Mouse (Mus musculus) forebrain, embryonic 16.5 days (tissue): Measurements from ENCODE around the gene Polr1c. TPM values are rescaled to one million over a fixed set of nuclear protein-coding genes. Genes with fewer than 3 reads are reported as not detected.

ENCODE experiments used
- ATAC-seq: fragments of 200-750 bp; cut with Nextera tagmentation; 2 replicates; pipeline ENCODE4 v1.8.0; 2017; ENCODE audit warnings: mild to moderate bottlenecking, moderate library complexity
- H3K27ac ChIP-seq: fragments of 300-500 bp; sonication (generic); 2 replicates; pipeline ENCODE4 v1.5.1; 2014; ENCODE audit warnings: low read length, control low read depth
- H3K27me3 ChIP-seq: fragments of 300-500 bp; sonication (generic); replicated peaks from 2 replicates; pipeline ENCODE4 v1.6.1; 2014; ENCODE audit warnings: low read length; ENCODE audit not compliant: control insufficient read depth, insufficient read depth
- H3K36me3 ChIP-seq: fragments of 300-500 bp; sonication (generic); 2 replicates; pipeline ENCODE4 v1.6.1; 2014; ENCODE audit not compliant: control insufficient read depth, insufficient read depth
- H3K4me1 ChIP-seq: fragments of 300-500 bp; sonication (generic); replicated peaks from 2 replicates; pipeline ENCODE4 v1.6.1; 2014; ENCODE audit warnings: low read length; ENCODE audit not compliant: control insufficient read depth, insufficient read depth
- H3K4me2 ChIP-seq: fragments of 300-500 bp; sonication (generic); 2 replicates; pipeline ENCODE4 v1.6.1; 2014; ENCODE audit warnings: mild to moderate bottlenecking, low read length, control low read depth
- H3K4me3 ChIP-seq: fragments of 300-500 bp; sonication (generic); replicated peaks from 2 replicates; pipeline ENCODE4 v1.5.1; 2014; ENCODE audit warnings: mild to moderate bottlenecking, low read length, control low read depth
- H3K9ac ChIP-seq: fragments of 300-500 bp; sonication (generic); replicated peaks from 2 replicates; pipeline ENCODE4 v1.6.1; 2014; ENCODE audit warnings: low read depth, low read length, control low read depth
- H3K9me3 ChIP-seq: fragments of 300-500 bp; sonication (generic); 2 replicates; pipeline ENCODE4 v1.6.1; 2016; ENCODE audit warnings: low read length; ENCODE audit not compliant: control insufficient read depth
- WGBS: fragments of 180-500 bp; shearing (Covaris S2); extraction: QIAGEN DNeasy Blood & Tissue Kit; methylation state at CpG from one replicate; pipeline ENCODE4 v1.1.7; 2014; 5-methylcytosine and 5-hydroxymethylcytosine counted together
- microRNA counts: library from miRNA; unstranded; fragments of <30 nt; microRNA quantifications from one replicate; lab custom pipeline; 2016
- microRNA-seq: library from miRNA; unstranded; fragments of <30 nt; microRNA quantifications from one replicate; pipeline ENCODE4, GENCODE M21; 2017
- polyA plus RNA-seq: library from polyadenylated mRNA; unstranded; fragments of >200 nt; fragmentation: Nextera tagmentation; extraction: Ambion mirVana; gene quantifications from 2 replicates; pipeline ENCODE4 v1.2.1, GENCODE M21; 2015

Polr1c gene
- polyA plus RNA-seq, 1 experiment from 2014 or later, result 87.7 TPM

- H3K4me2 ChIP-seq, result peak overlapping the region; percentile 91
- H3K9ac ChIP-seq, result peak overlapping the region; percentile 72
- peaks cover 13% of the 10 kb centered on the region for H3K36me3 ChIP-seq
- no peak; the same call in 1 of the 2 replicates for ATAC-seq
- H3K27ac ChIP-seq, result peak overlapping the region; percentile 61
- WGBS, result 0% methylated on average over 20 of the region's 20 CpGs
- H3K4me1 ChIP-seq, result peaks cover 27% of the 10 kb centered on the region
- no peaks in the 10 kb centered on the region for H3K27me3 ChIP-seq
- peak overlapping the region; percentile 74 for H3K4me3 ChIP-seq
- H3K9me3 ChIP-seq, result no peaks in the 10 kb centered on the region
Measured at GRCm38 (mm10) chr17:46203078-46203477, 44.8 kb downstream of the Polr1c start.

- under 1% methylated on average over 64 of the region's 66 CpGs for WGBS
- peaks cover 7% of the 10 kb centered on the region for H3K36me3 ChIP-seq
- H3K4me2 ChIP-seq, result peak within 1 kb of the TSS; percentile 94
- no peaks in the 10 kb centered on the region for H3K9me3 ChIP-seq
- peak within 1 kb of the TSS; percentile 78 for H3K9ac ChIP-seq
- peak within 1 kb of the TSS; percentile 74 for H3K4me3 ChIP-seq
- H3K27ac ChIP-seq, result peak within 1 kb of the TSS; percentile 84
- peaks cover 27% of the 10 kb centered on the region for H3K4me1 ChIP-seq
- peak; percentile 97 for ATAC-seq
- no peaks in the 10 kb centered on the region for H3K27me3 ChIP-seq
Measured at GRCm38 (mm10) chr17:46202421-46203071, 45.3 kb downstream of the Polr1c start, which contains the start of the genes Polh and Xpo5. Polh (minus strand) TSS chr17:46202645. Xpo5 (plus strand) TSS chr17:46202782.

- no peak for ATAC-seq
- Histone ChIP-seq H3K9ac (no peak overlapping the region), H3K27me3 (no peaks in the 10 kb centered on the region), H3K9me3 (no peaks in the 10 kb centered on the region), H3K4me1 (peaks cover 27% of the 10 kb centered on the region), H3K4me2 (peak overlapping the region; percentile 94), H3K36me3 (peaks cover 5% of the 10 kb centered on the region), H3K27ac (no peak overlapping the region), H3K4me3 (peak overlapping the region; percentile 20)
- 48% methylated on average over 6 of the region's 6 CpGs for WGBS
Measured at GRCm38 (mm10) chr17:46201151-46201550, 46.7 kb downstream of the Polr1c start.

MicroRNAs encoded within 50 kb of the gene (microRNA counts, 519-probe panel; counts per million panel counts)
- microRNA mmu-miR-693-3p (lab: Ali Mortazavi, UCI) (not detected), microRNA mmu-miR-693-5p (lab: Ali Mortazavi, UCI) (not detected)

Small RNAs within 50 kb of the gene (microRNA-seq; reads per million reads assigned to microRNA genes)
- gene Mir693, result 0.83 reads per million

Other genes with a start within 250 kb of the Polr1c start
- 2.5 and 3.3 TPM in 2 replicates for gene Vegfa, start 215.7 kb downstream of the Polr1c start, polyA plus RNA-seq
- gene Mrps18a, start 137.1 kb downstream of the Polr1c start, polyA plus RNA-seq, result 125 and 137 TPM in 2 replicates
- gene Rsph9, start 103.8 kb downstream of the Polr1c start, polyA plus RNA-seq, result 33.7 and 48.7 TPM in 2 replicates
- gene Mad2l1bp, start 94.5 kb downstream of the Polr1c start, polyA plus RNA-seq, result 28.6 and 30.1 TPM in 2 replicates
- gene Gtpbp2, start 87.0 kb downstream of the Polr1c start, polyA plus RNA-seq, result 39.1 and 47.4 TPM in 2 replicates
- 10.0 and 10.2 TPM in 2 replicates for gene Polh, start 45.4 kb downstream of the Polr1c start, polyA plus RNA-seq
- 44.5 and 44.6 TPM in 2 replicates for gene Xpo5, start 45.3 kb downstream of the Polr1c start, polyA plus RNA-seq
- gene Yipf3, start within 50 bp of the Polr1c start, polyA plus RNA-seq, result 88.5 and 91.6 TPM in 2 replicates
- gene Lrrc73, start 5.5 kb upstream of the Polr1c start, polyA plus RNA-seq, result 9.6 and 12.6 TPM in 2 replicates
- gene Tjap1, start 35.0 kb upstream of the Polr1c start, polyA plus RNA-seq, result 31.4 and 35.5 TPM in 2 replicates
- 8.6 and 13.0 TPM in 2 replicates for gene Dlk2, start 49.4 kb upstream of the Polr1c start, polyA plus RNA-seq
- gene Abcc10, start 80.3 kb upstream of the Polr1c start, polyA plus RNA-seq, result 7.2 and 8.1 TPM in 2 replicates
- 13.2 and 14.2 TPM in 2 replicates for gene Zfp318, start 135.7 kb upstream of the Polr1c start, polyA plus RNA-seq
- 2.1 and 2.2 TPM in 2 replicates for gene Crip3, start 180.9 kb upstream of the Polr1c start, polyA plus RNA-seq
- gene Slc22a7, start 190.4 kb upstream of the Polr1c start, polyA plus RNA-seq, result not detected in 2 replicates
- gene Ttbk1, start 239.6 kb upstream of the Polr1c start, polyA plus RNA-seq, result 5.1 and 5.6 TPM in 2 replicates
- 26.0 and 26.6 TPM in 2 replicates for gene Dnph1, start 248.7 kb upstream of the Polr1c start, polyA plus RNA-seq